Mouse (Mus musculus) lung, embryonic 15.5 days (tissue): ENCODE measurements around the gene Sos2. TPM values are rescaled to one million over a fixed set of nuclear protein-coding genes. Genes with fewer than 3 reads are reported as not detected.

Source experiments
- ATAC-seq: fragments of 200-750 bp; cut with Nextera tagmentation; 2 replicates; pipeline ENCODE4 v1.8.0; 2017; ENCODE audit warnings: moderate number of reproducible peaks, borderline replicate concordance; ENCODE audit not compliant: low FRiP score, low TSS enrichment; ENCODE audit errors: extremely low read depth
- H3K27ac ChIP-seq: fragments of 300-500 bp; sonication (generic); 2 replicates; pipeline ENCODE4 v1.5.1; 2015; ENCODE audit warnings: moderate library complexity, mild to moderate bottlenecking, inconsistent platforms
- H3K27me3 ChIP-seq: fragments of 300-500 bp; sonication (generic); 2 replicates; pipeline ENCODE4 v1.6.1; 2015; ENCODE audit warnings: inconsistent platforms
- H3K36me3 ChIP-seq: fragments of 300-500 bp; sonication (generic); 2 replicates; pipeline ENCODE4 v1.6.1; 2015; ENCODE audit warnings: inconsistent platforms
- H3K4me1 ChIP-seq: fragments of 300-500 bp; sonication (generic); 2 replicates; pipeline ENCODE4 v1.6.1; 2015; ENCODE audit warnings: inconsistent platforms
- H3K4me2 ChIP-seq: fragments of 300-500 bp; sonication (generic); 2 replicates; pipeline ENCODE4 v1.6.1; 2015; ENCODE audit warnings: inconsistent platforms, mild to moderate bottlenecking, moderate library complexity
- H3K4me3 ChIP-seq: fragments of 300-500 bp; sonication (generic); 2 replicates; pipeline ENCODE4 v1.5.1; 2015; ENCODE audit warnings: mild to moderate bottlenecking, inconsistent platforms
- H3K9ac ChIP-seq: fragments of 300-500 bp; sonication (generic); 2 replicates; pipeline ENCODE4 v1.6.1; 2015; ENCODE audit warnings: inconsistent platforms
- H3K9me3 ChIP-seq: fragments of 300-500 bp; sonication (generic); 2 replicates; pipeline ENCODE4 v1.6.1; 2016; ENCODE audit warnings: inconsistent platforms
- WGBS: fragments of 180-500 bp; shearing (Covaris S2); methylation state at CpG from one replicate; pipeline ENCODE4 v1.1.7; 2015; 5-methylcytosine and 5-hydroxymethylcytosine counted together
- polyA plus RNA-seq: library from polyadenylated mRNA; unstranded; fragments of >200 nt; fragmentation: Nextera tagmentation; extraction: Ambion mirVana; gene quantifications from 2 replicates; pipeline ENCODE4 v1.2.1, GENCODE M21; 2015

The Sos2 gene
- polyA plus RNA-seq, 1 experiment from 2014 or later, result 8.9 TPM

GRCm38 (mm10) chr12:69693471-69693870 is 11.8 kb upstream of the Sos2 start:
- ATAC-seq, result no peak
- no peak overlapping the region for H3K9ac ChIP-seq
- no peaks in the 10 kb centered on the region for H3K9me3 ChIP-seq
- peaks cover 7% of the 10 kb centered on the region; the same call in 1 of the 2 replicates for H3K4me1 ChIP-seq
- no peak overlapping the region for H3K27ac ChIP-seq
- H3K4me2 ChIP-seq, result no peak overlapping the region
- no peaks in the 10 kb centered on the region for H3K27me3 ChIP-seq
- 0 out of 2 replicates have a peak, but pooled peaks cover 4% of the 10 kb centered on the region for H3K36me3 ChIP-seq
- WGBS, result 82% methylated on average over 17 of the region's 17 CpGs
- no peak overlapping the region for H3K4me3 ChIP-seq

GRCm38 (mm10) chr12:69690714-69691113 is 9.1 kb upstream of the Sos2 start:
- Histone ChIP-seq H3K4me2 (no peak overlapping the region), H3K36me3 (0 out of 2 replicates have a peak, but pooled peaks cover 4% of the 10 kb centered on the region), H3K4me3 (no peak overlapping the region), H3K9ac (no peak overlapping the region), H3K4me1 (peaks cover 11% of the 10 kb centered on the region; the same call in 1 of the 2 replicates), H3K27ac (no peak overlapping the region), H3K27me3 (no peaks in the 10 kb centered on the region), H3K9me3 (no peaks in the 10 kb centered on the region)
- no peak for ATAC-seq
- WGBS, result 83% methylated on average over 4 of the region's 4 CpGs

- no peak overlapping the region for H3K9ac ChIP-seq
- no peaks in the 10 kb centered on the region for H3K27me3 ChIP-seq
- H3K4me1 ChIP-seq, result peaks cover 11% of the 10 kb centered on the region; the same call in 1 of the 2 replicates
- ATAC-seq, result no peak
- peak overlapping the region; percentile 41 for H3K27ac ChIP-seq
- no peak overlapping the region for H3K4me2 ChIP-seq
- 0 out of 2 replicates have a peak, but pooled peaks cover 4% of the 10 kb centered on the region for H3K36me3 ChIP-seq
- no peaks in the 10 kb centered on the region for H3K9me3 ChIP-seq
- no peak overlapping the region for H3K4me3 ChIP-seq
Observed at GRCm38 (mm10) chr12:69689094-69689493, 7.4 kb upstream of the Sos2 start.

GRCm38 (mm10) chr12:69688368-69688767 is 6.7 kb upstream of the Sos2 start:
- Histone ChIP-seq H3K4me3 (no peak overlapping the region), H3K9me3 (no peaks in the 10 kb centered on the region), H3K27ac (peak overlapping the region; percentile 63; the same call in 1 of the 2 replicates), H3K9ac (no peak overlapping the region), H3K4me2 (no peak overlapping the region), H3K4me1 (peaks cover 15% of the 10 kb centered on the region), H3K27me3 (no peaks in the 10 kb centered on the region), H3K36me3 (no peaks in the 10 kb centered on the region)
- peak; percentile 73 for ATAC-seq
- WGBS, result 13% methylated on average over 2 of the region's 2 CpGs

- H3K27ac ChIP-seq, result no peak overlapping the region
- 28% methylated on average over 10 of the region's 10 CpGs for WGBS
- ATAC-seq, result no peak
- no peak overlapping the region for H3K4me3 ChIP-seq
- peaks cover 28% of the 10 kb centered on the region for H3K4me1 ChIP-seq
- no peaks in the 10 kb centered on the region for H3K36me3 ChIP-seq
- H3K27me3 ChIP-seq, result no peaks in the 10 kb centered on the region
- H3K9ac ChIP-seq, result no peak overlapping the region
- no peaks in the 10 kb centered on the region for H3K9me3 ChIP-seq
- peak overlapping the region; percentile 4; the same call in 1 of the 2 replicates for H3K4me2 ChIP-seq
Observed at GRCm38 (mm10) chr12:69683537-69683936, 1.9 kb upstream of the Sos2 start.

GRCm38 (mm10) chr12:69682788-69683419 is 1.3 kb upstream of the Sos2 start:
- H3K4me3 ChIP-seq, result peak overlapping the region; percentile 95
- peak overlapping the region; percentile 15; the same call in 1 of the 2 replicates for H3K9ac ChIP-seq
- peaks cover 25% of the 10 kb centered on the region for H3K4me1 ChIP-seq
- H3K9me3 ChIP-seq, result no peaks in the 10 kb centered on the region
- WGBS, result 42% methylated on average over 14 of the region's 14 CpGs
- H3K4me2 ChIP-seq, result peak overlapping the region; percentile 83
- ATAC-seq, result no peak
- H3K27ac ChIP-seq, result no peak overlapping the region
- no peaks in the 10 kb centered on the region for H3K27me3 ChIP-seq
- no peaks in the 10 kb centered on the region for H3K36me3 ChIP-seq

GRCm38 (mm10) chr12:69682065-69682787 is 574 bp upstream of the Sos2 start:
- Histone ChIP-seq H3K27me3 (no peaks in the 10 kb centered on the region), H3K36me3 (no peaks in the 10 kb centered on the region), H3K4me1 (peaks cover 25% of the 10 kb centered on the region), H3K27ac (peak overlapping the region; percentile 98), H3K9me3 (no peaks in the 10 kb centered on the region), H3K4me3 (peak overlapping the region; percentile 95), H3K4me2 (peak overlapping the region; percentile 83), H3K9ac (peak overlapping the region; percentile 91)
- peak; percentile 85 for ATAC-seq
- WGBS, result under 1% methylated on average over 47 of the region's 54 CpGs

- H3K4me2 ChIP-seq, result peak overlapping the region; percentile 83
- peak overlapping the region; percentile 95 for H3K4me3 ChIP-seq
- 1% methylated on average over 55 of the region's 56 CpGs for WGBS
- peak overlapping the region; percentile 98 for H3K27ac ChIP-seq
- peak; percentile 64; the same call in 1 of the 2 replicates for ATAC-seq
- no peaks in the 10 kb centered on the region for H3K27me3 ChIP-seq
- H3K9me3 ChIP-seq, result no peaks in the 10 kb centered on the region
- no peaks in the 10 kb centered on the region for H3K36me3 ChIP-seq
- H3K4me1 ChIP-seq, result peaks cover 25% of the 10 kb centered on the region
- peak overlapping the region; percentile 91 for H3K9ac ChIP-seq
Observed at GRCm38 (mm10) chr12:69680635-69681565, 752 bp downstream of the Sos2 start.

- ATAC-seq, result no peak
- 85% methylated on average over 4 of the region's 4 CpGs for WGBS
Observed at GRCm38 (mm10) chr12:69676157-69676556, 5.5 kb downstream of the Sos2 start.

GRCm38 (mm10) chr12:69674576-69675537 is 6.8 kb downstream of the Sos2 start:
- Histone ChIP-seq H3K4me3 (no peak overlapping the region), H3K9ac (no peak overlapping the region), H3K4me2 (no peak overlapping the region), H3K36me3 (no peaks in the 10 kb centered on the region), H3K9me3 (no peaks in the 10 kb centered on the region), H3K27me3 (no peaks in the 10 kb centered on the region), H3K4me1 (peaks cover 16% of the 10 kb centered on the region), H3K27ac (no peak overlapping the region)
- no peak for ATAC-seq
- WGBS, result 76% methylated on average over 10 of the region's 10 CpGs

More at GRCm38 (mm10) chr12:69676157-69676556, 5.5 kb downstream of the Sos2 start:
- no peaks in the 10 kb centered on the region for H3K36me3 ChIP-seq
- H3K9me3 ChIP-seq, result no peaks in the 10 kb centered on the region
- H3K27ac ChIP-seq, result no peak overlapping the region
- H3K9ac ChIP-seq, result no peak overlapping the region
- no peak overlapping the region for H3K4me2 ChIP-seq
- no peaks in the 10 kb centered on the region for H3K27me3 ChIP-seq
- no peak overlapping the region for H3K4me3 ChIP-seq
- peaks cover 25% of the 10 kb centered on the region for H3K4me1 ChIP-seq
